Mouse (Mus musculus) megakaryocyte progenitor cell, adult 5-6 weeks (primary cell): ENCODE results near the gene Mgat4c. TPM values are rescaled to one million over a fixed set of nuclear protein-coding genes. Genes with fewer than 3 reads are reported as not detected.
"Not testable (repeated sequence)": the region's sequence is repeated elsewhere in the genome, so short reads cannot be mapped to it uniquely, and the experiment has no call there.

ENCODE experiments used
- ATAC-seq: replicated peaks from 2 replicates; pipeline ENCODE4 v1.8.0; 2016; ENCODE audit warnings: mild to moderate bottlenecking, moderate TSS enrichment, inconsistent platforms; ENCODE audit not compliant: poor library complexity
- total RNA-seq, 2 experiments: library from RNA; stranded (forward) in 1 of 2; stranded (reverse) in 1 of 2; fragments of 157-497, 149-512 nt in 1 of 2; fragments of 200-1000 nt in 1 of 2; gene quantifications; 2 replicates each; pipeline versions ENCODE4 v1.2.3 to v1.2.4; 2015 to 2017

Mgat4c gene
- total RNA-seq, 2 experiments from 2014 or later, result 0.21 TPM; not detected in 1

DNA sequence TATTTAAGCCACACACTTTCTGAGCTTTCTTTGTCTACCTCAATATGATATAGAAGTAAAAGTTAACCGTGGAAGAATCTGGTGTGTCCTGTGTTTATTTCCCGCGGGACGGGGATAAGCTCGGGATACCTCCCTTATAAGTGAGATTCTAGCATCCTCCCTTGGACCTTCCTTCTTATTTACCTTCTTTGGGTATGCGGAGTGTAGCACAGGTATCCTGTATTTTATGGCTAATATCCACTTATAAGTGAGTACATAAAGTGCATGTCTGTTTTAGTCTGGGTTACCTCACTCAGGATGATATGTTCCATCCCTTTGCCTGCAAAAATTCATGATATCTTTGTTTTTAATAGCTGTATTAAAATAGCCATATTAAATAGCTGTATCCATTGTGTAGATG is 754.2 kb downstream of the Mgat4c start:
- ATAC-seq, result not testable (repeated sequence)
